Mouse (Mus musculus) thymus, adult 2 months (tissue): Measurements from ENCODE around the gene Ncam2.

Experiments
- CTCF ChIP-seq: fragments of 200-500 bp; IDR thresholded peaks from 2 replicates; pipeline ENCODE4 v1.5.1; 2012; ENCODE audit warnings: mild to moderate bottlenecking, control low read depth, low read length, moderate library complexity, borderline replicate concordance; ENCODE audit not compliant: control insufficient read depth, poor library complexity, insufficient read depth; ENCODE audit errors: extremely low read depth
- POLR2A ChIP-seq: fragments of 200-500 bp; IDR thresholded peaks from 2 replicates; pipeline ENCODE4 v1.6.1; 2012; ENCODE audit warnings: mild to moderate bottlenecking, low read length, control low read depth, moderate library complexity; ENCODE audit not compliant: control insufficient read depth, poor library complexity, insufficient read depth; ENCODE audit errors: extremely low read depth

- TF ChIP-seq CTCF (no peak), POLR2A (no peak)
Observed at GRCm38 (mm10) chr16:81221176-81221575, 20.7 kb downstream of the Ncam2 start.
